ENCODE assay signal across 8 mouse cellular contexts in genomic region chr3:63905241-63905640, GRCm38 (mm10). TPM values are rescaled to one million over a fixed set of nuclear protein-coding genes. Genes with fewer than 3 reads are reported as not detected.
DNase-seq lines count a peak whose midpoint lies in the region; ATAC-seq and TF ChIP-seq lines count a peak whose summit lies in the region.

No protein-coding gene starts in this region.

- H3K27me3 ChIP-seq in lung, embryonic 14.5 days (ENCODE audit: insufficient read depth, low read length) = peaks cover 4% of the 10 kb centered on the region; the same call in 1 of the 2 replicates
- no peaks in the 10 kb centered on the region for H3K27me3 ChIP-seq in forebrain, embryonic 14.5 days (replicated peaks; ENCODE audit: control insufficient read depth, insufficient read depth, low read length)
- H3K27me3 ChIP-seq in neural tube, embryonic 15.5 days (replicated peaks) = no peaks in the 10 kb centered on the region

- H3K9ac ChIP-seq in lung, embryonic 14.5 days = no peak overlapping the region; the same call in 1 of the 2 replicates
- H3K9ac ChIP-seq in forebrain, embryonic 14.5 days (ENCODE audit: low read length) = peak overlapping the region; percentile 59
- H3K9ac ChIP-seq in neural tube, embryonic 15.5 days (replicated peaks) = peak overlapping the region; percentile 41

- TF ChIP-seq POLR2A in cortical plate, adult 2 months (IDR thresholded peaks at IDR 0.05; ENCODE audit: extremely low read depth, insufficient read depth, low read length) = no peak

- peak overlapping the region; percentile 63 for H3K4me2 ChIP-seq in lung, embryonic 14.5 days
- peak overlapping the region; percentile 65 for H3K4me2 ChIP-seq in forebrain, embryonic 14.5 days (ENCODE audit: low read length)
- H3K4me2 ChIP-seq in neural tube, embryonic 15.5 days = peak overlapping the region; percentile 80

- peak; percentile 14 for DNase-seq in lung, embryonic 14.5 days
- no peak for DNase-seq in lung, postnatal 14 days
- DNase-seq in forebrain, embryonic 14.5 days (ENCODE audit: low spot score) = peak; percentile 36
- DNase-seq in kidney, postnatal 25 days = peak; percentile 44 to 58
- no peak for DNase-seq in left cerebral cortex, adult 9 months (ENCODE audit: low spot score in 2 of 2)
- DNase-seq in frontal cortex, postnatal 10 days (ENCODE audit: low spot score in 2 of 2) = no peak

- H3K27ac ChIP-seq in lung, embryonic 14.5 days (ENCODE audit: low read depth) = no peak overlapping the region
- H3K27ac ChIP-seq in cortical plate, adult 2 months (ENCODE audit: insufficient read depth, low read length) = no peak overlapping the region
- no peak overlapping the region for H3K27ac ChIP-seq in forebrain, embryonic 14.5 days (ENCODE audit: low read depth, low read length)
- H3K27ac ChIP-seq in neural tube, embryonic 15.5 days (replicated peaks) = no peak overlapping the region

- no peaks in the 10 kb centered on the region for H3K36me3 ChIP-seq in lung, embryonic 14.5 days (ENCODE audit: insufficient read depth)
- H3K36me3 ChIP-seq in forebrain, embryonic 14.5 days (ENCODE audit: control insufficient read depth, insufficient read depth, low read length) = no peaks in the 10 kb centered on the region
- H3K36me3 ChIP-seq in neural tube, embryonic 15.5 days = no peaks in the 10 kb centered on the region

- H3K4me3 ChIP-seq in lung, embryonic 14.5 days (ENCODE audit: low read depth, low read length) = peak overlapping the region; percentile 27
- 0 out of 2 replicates have a peak overlapping the region, but pooled peaks have one; percentile 12 for H3K4me3 ChIP-seq in cortical plate, adult 2 months (ENCODE audit: insufficient read depth, low read length)
- peak overlapping the region; percentile 28 for H3K4me3 ChIP-seq in forebrain, embryonic 14.5 days (ENCODE audit: low read depth, low read length)
- peak overlapping the region; percentile 43 for H3K4me3 ChIP-seq in neural tube, embryonic 15.5 days (replicated peaks)

- peaks cover 3% of the 10 kb centered on the region; the same call in 1 of the 2 replicates for H3K4me1 ChIP-seq in lung, embryonic 14.5 days (ENCODE audit: insufficient read depth)
- no peaks in the 10 kb centered on the region for H3K4me1 ChIP-seq in cortical plate, adult 2 months (ENCODE audit: control insufficient read depth, insufficient read depth, low read length)
- no peaks in the 10 kb centered on the region; the same call in 1 of the 2 replicates for H3K4me1 ChIP-seq in forebrain, embryonic 14.5 days (ENCODE audit: control insufficient read depth, insufficient read depth, low read length)
- H3K4me1 ChIP-seq in neural tube, embryonic 15.5 days = peaks cover 6% of the 10 kb centered on the region

- 3% methylated on average over 18 of the region's 18 CpGs for WGBS in lung, embryonic 14.5 days
- WGBS in forebrain, embryonic 14.5 days = under 1% methylated on average over 18 of the region's 18 CpGs
- 2% methylated on average over 18 of the region's 18 CpGs for WGBS in neural tube, embryonic 15.5 days

- no peak for ATAC-seq in lung, embryonic 14.5 days (ENCODE audit: insufficient read depth)
- peak; percentile 47; the same call in 1 of the 2 replicates for ATAC-seq in forebrain, embryonic 14.5 days
- ATAC-seq in neural tube, embryonic 15.5 days (ENCODE audit: low FRiP score) = peak; percentile 51; the same call in 1 of the 2 replicates

- no peaks in the 10 kb centered on the region for H3K9me3 ChIP-seq in lung, embryonic 14.5 days (ENCODE audit: low read depth, low read length)
- H3K9me3 ChIP-seq in forebrain, embryonic 14.5 days (replicated peaks; ENCODE audit: control insufficient read depth, low read length) = no peaks in the 10 kb centered on the region
- H3K9me3 ChIP-seq in neural tube, embryonic 15.5 days (replicated peaks) = no peaks in the 10 kb centered on the region

- no peak for TF ChIP-seq CTCF in lung, embryonic 14.5 days (IDR thresholded peaks at IDR 0.05; ENCODE audit: low read depth)
- TF ChIP-seq CTCF in cortical plate, adult 2 months (IDR thresholded peaks at IDR 0.05; ENCODE audit: extremely low read depth, insufficient read depth, low read length) = no peak

RNA-seq across cellular contexts. Expression of gene Plch1, which starts 6.0 kb away (rescaled TPM):
- 7.3 and 7.5 TPM in 2 replicates for polyA plus RNA-seq in lung, embryonic 14.5 days (2014; fragmentation: Nextera tagmentation; extraction: Ambion mirVana)
- polyA plus RNA-seq in cortical plate, adult 2 months (2012; rRNA removed) = 5.0 TPM in 2 replicates
- polyA plus RNA-seq in forebrain, embryonic 14.5 days (2014; fragmentation: Nextera tagmentation; extraction: Ambion mirVana) = 10.1 TPM in 2 replicates
- polyA plus RNA-seq in neural tube, embryonic 15.5 days (2015; fragmentation: Nextera tagmentation; extraction: Ambion mirVana) = 5.8 and 6.8 TPM in 2 replicates

RNA-seq across cellular contexts. Expression of gene E130311K13Rik, which starts 24.0 kb away (rescaled TPM):
- polyA plus RNA-seq in lung, embryonic 14.5 days (2014; fragmentation: Nextera tagmentation; extraction: Ambion mirVana) = 4.9 and 5.7 TPM in 2 replicates
- 9.0 and 9.9 TPM in 2 replicates for polyA plus RNA-seq in cortical plate, adult 2 months (2012; rRNA removed)
- 4.8 and 5.3 TPM in 2 replicates for polyA plus RNA-seq in forebrain, embryonic 14.5 days (2014; fragmentation: Nextera tagmentation; extraction: Ambion mirVana)
- 7.7 and 8.0 TPM in 2 replicates for polyA plus RNA-seq in neural tube, embryonic 15.5 days (2015; fragmentation: Nextera tagmentation; extraction: Ambion mirVana)

RNA-seq across cellular contexts. Expression of gene Slc33a1, which starts 59.3 kb away (rescaled TPM):
- 13.6 and 14.9 TPM in 2 replicates for polyA plus RNA-seq in lung, embryonic 14.5 days (2014; fragmentation: Nextera tagmentation; extraction: Ambion mirVana)
- 17.7 and 18.5 TPM in 2 replicates for polyA plus RNA-seq in cortical plate, adult 2 months (2012; rRNA removed)
- polyA plus RNA-seq in forebrain, embryonic 14.5 days (2014; fragmentation: Nextera tagmentation; extraction: Ambion mirVana) = 21.0 and 21.5 TPM in 2 replicates
- 18.9 and 19.8 TPM in 2 replicates for polyA plus RNA-seq in neural tube, embryonic 15.5 days (2015; fragmentation: Nextera tagmentation; extraction: Ambion mirVana)

Comparison
In these comparisons a context has a peak if more than half of its experiments do, and no peak if none do; other contexts are left out.
1. DNase-seq: peak in lung, embryonic 14.5 days (single experiment), forebrain, embryonic 14.5 days (single experiment) and kidney, postnatal 25 days (2 of 2); none in lung, postnatal 14 days (single experiment), left cerebral cortex, adult 9 months (0 of 2) and frontal cortex, postnatal 10 days (0 of 2).
2. Peak in every context shown above with its lines, with median percentiles within 50 percentile points of each other: H3K4me2 ChIP-seq and H3K4me3 ChIP-seq.